Mouse (Mus musculus): ENCODE results near the gene Astn2. TPM values are rescaled to one million over a fixed set of nuclear protein-coding genes. Genes with fewer than 3 reads are reported as not detected.

Gene Astn2
- polyA plus RNA-seq, 1 experiment from 2014 or later: 0.08 TPM

- ATAC-seq (ENCODE audit: low read depth): peak; percentile 45; the same call in 1 of the 2 replicates
- H3K9me3 ChIP-seq (ENCODE audit: control insufficient read depth, low read length): no peaks in the 10 kb centered on the region
- no peak overlapping the region for H3K4me2 ChIP-seq (ENCODE audit: low read depth, low read length)
- H3K4me3 ChIP-seq (ENCODE audit: low read length): no peak overlapping the region
- no peak overlapping the region for H3K27ac ChIP-seq (ENCODE audit: low read length)
- H3K36me3 ChIP-seq (ENCODE audit: control insufficient read depth, insufficient read depth, low read length): no peaks in the 10 kb centered on the region
- H3K27me3 ChIP-seq (ENCODE audit: control insufficient read depth, insufficient read depth, low read depth, low read length): no peaks in the 10 kb centered on the region
- WGBS: 46% methylated on average over 5 of the region's 5 CpGs
- H3K9ac ChIP-seq (ENCODE audit: low read length): no peak overlapping the region
- no peaks in the 10 kb centered on the region for H3K4me1 ChIP-seq (replicated peaks; ENCODE audit: control insufficient read depth, insufficient read depth, low read length)
Measured at GRCm38 (mm10) chr4:65758174-65758874, 646.1 kb downstream of the Astn2 start.

- no peaks in the 10 kb centered on the region for H3K36me3 ChIP-seq (ENCODE audit: control insufficient read depth, insufficient read depth, low read length)
- no peak overlapping the region for H3K4me2 ChIP-seq (ENCODE audit: low read depth, low read length)
- H3K4me1 ChIP-seq (replicated peaks; ENCODE audit: control insufficient read depth, insufficient read depth, low read length): no peaks in the 10 kb centered on the region
- ATAC-seq (ENCODE audit: low read depth): no peak
- H3K27me3 ChIP-seq (ENCODE audit: control insufficient read depth, insufficient read depth, low read depth, low read length): no peaks in the 10 kb centered on the region
- H3K9ac ChIP-seq (ENCODE audit: low read length): no peak overlapping the region
- no peaks in the 10 kb centered on the region for H3K9me3 ChIP-seq (ENCODE audit: control insufficient read depth, low read length)
- no peak overlapping the region for H3K4me3 ChIP-seq (ENCODE audit: low read length)
- no peak overlapping the region for H3K27ac ChIP-seq (ENCODE audit: low read length)
- 63% methylated on average over 3 of the region's 3 CpGs for WGBS
Measured at GRCm38 (mm10) chr4:65752941-65753340, 651.5 kb downstream of the Astn2 start.

- no peaks in the 10 kb centered on the region for H3K4me1 ChIP-seq (replicated peaks; ENCODE audit: control insufficient read depth, insufficient read depth, low read length)
- H3K27me3 ChIP-seq (ENCODE audit: control insufficient read depth, insufficient read depth, low read depth, low read length): no peaks in the 10 kb centered on the region
- H3K4me3 ChIP-seq (ENCODE audit: low read length): no peak overlapping the region
- H3K9me3 ChIP-seq (ENCODE audit: control insufficient read depth, low read length): no peaks in the 10 kb centered on the region
- ATAC-seq (ENCODE audit: low read depth): no peak
- H3K36me3 ChIP-seq (ENCODE audit: control insufficient read depth, insufficient read depth, low read length): no peaks in the 10 kb centered on the region
- no peak overlapping the region for H3K9ac ChIP-seq (ENCODE audit: low read length)
- H3K4me2 ChIP-seq (ENCODE audit: low read depth, low read length): no peak overlapping the region
- H3K27ac ChIP-seq (ENCODE audit: low read length): no peak overlapping the region
Measured at GRCm38 (mm10) chr4:65744788-65745187, 659.6 kb downstream of the Astn2 start.

- no peak overlapping the region for H3K9ac ChIP-seq (ENCODE audit: low read length)
- H3K4me2 ChIP-seq (ENCODE audit: low read depth, low read length): no peak overlapping the region
- H3K27me3 ChIP-seq (ENCODE audit: control insufficient read depth, insufficient read depth, low read depth, low read length): no peaks in the 10 kb centered on the region
- 43% methylated on average over 5 of the region's 5 CpGs for WGBS
- ATAC-seq (ENCODE audit: low read depth): no peak
- H3K36me3 ChIP-seq (ENCODE audit: control insufficient read depth, insufficient read depth, low read length): no peaks in the 10 kb centered on the region
- no peak overlapping the region for H3K4me3 ChIP-seq (ENCODE audit: low read length)
- H3K9me3 ChIP-seq (ENCODE audit: control insufficient read depth, low read length): no peaks in the 10 kb centered on the region
- H3K4me1 ChIP-seq (replicated peaks; ENCODE audit: control insufficient read depth, insufficient read depth, low read length): no peaks in the 10 kb centered on the region
- no peak overlapping the region for H3K27ac ChIP-seq (ENCODE audit: low read length)
Measured at GRCm38 (mm10) chr4:65744088-65744610, 660.3 kb downstream of the Astn2 start.

GRCm38 (mm10) chr4:65743160-65743691, 661.2 kb downstream of the Astn2 start:
- ATAC-seq (ENCODE audit: low read depth): no peak
- Histone ChIP-seq H3K9me3 (ENCODE audit: control insufficient read depth, low read length) (no peaks in the 10 kb centered on the region), H3K36me3 (ENCODE audit: control insufficient read depth, insufficient read depth, low read length) (no peaks in the 10 kb centered on the region), H3K4me2 (ENCODE audit: low read depth, low read length) (no peak overlapping the region), H3K27ac (ENCODE audit: low read length) (no peak overlapping the region), H3K4me3 (ENCODE audit: low read length) (no peak overlapping the region), H3K4me1 (replicated peaks; ENCODE audit: control insufficient read depth, insufficient read depth, low read length) (no peaks in the 10 kb centered on the region), H3K27me3 (ENCODE audit: control insufficient read depth, insufficient read depth, low read depth, low read length) (no peaks in the 10 kb centered on the region), H3K9ac (ENCODE audit: low read length) (no peak overlapping the region)

GRCm38 (mm10) chr4:65724414-65724813, 680.0 kb downstream of the Astn2 start:
- Histone ChIP-seq H3K27me3 (ENCODE audit: control insufficient read depth, insufficient read depth, low read depth, low read length) (no peaks in the 10 kb centered on the region), H3K4me2 (ENCODE audit: low read depth, low read length) (no peak overlapping the region)
- 54% methylated on average over 6 of the region's 6 CpGs for WGBS

GRCm38 (mm10) chr4:65719610-65720009, 684.8 kb downstream of the Astn2 start:
- H3K27me3 ChIP-seq (ENCODE audit: control insufficient read depth, insufficient read depth, low read depth, low read length): no peaks in the 10 kb centered on the region
- no peaks in the 10 kb centered on the region for H3K4me1 ChIP-seq (replicated peaks; ENCODE audit: control insufficient read depth, insufficient read depth, low read length)
- WGBS: 69% methylated on average over 2 of the region's 2 CpGs
- no peaks in the 10 kb centered on the region for H3K36me3 ChIP-seq (ENCODE audit: control insufficient read depth, insufficient read depth, low read length)
- ATAC-seq (ENCODE audit: low read depth): no peak
- H3K9ac ChIP-seq (ENCODE audit: low read length): no peak overlapping the region
- no peak overlapping the region for H3K4me3 ChIP-seq (ENCODE audit: low read length)
- H3K9me3 ChIP-seq (ENCODE audit: control insufficient read depth, low read length): no peaks in the 10 kb centered on the region
- H3K4me2 ChIP-seq (ENCODE audit: low read depth, low read length): no peak overlapping the region
- H3K27ac ChIP-seq (ENCODE audit: low read length): no peak overlapping the region

More at GRCm38 (mm10) chr4:65724414-65724813, 680.0 kb downstream of the Astn2 start:
- Histone ChIP-seq H3K9me3 (ENCODE audit: control insufficient read depth, low read length) (no peaks in the 10 kb centered on the region), H3K27ac (ENCODE audit: low read length) (no peak overlapping the region), H3K4me3 (ENCODE audit: low read length) (no peak overlapping the region), H3K36me3 (ENCODE audit: control insufficient read depth, insufficient read depth, low read length) (no peaks in the 10 kb centered on the region), H3K9ac (ENCODE audit: low read length) (no peak overlapping the region), H3K4me1 (replicated peaks; ENCODE audit: control insufficient read depth, insufficient read depth, low read length) (no peaks in the 10 kb centered on the region)
- no peak for ATAC-seq (ENCODE audit: low read depth)

GRCm38 (mm10) chr4:65717899-65718298, 686.5 kb downstream of the Astn2 start:
- Histone ChIP-seq H3K9me3 (ENCODE audit: control insufficient read depth, low read length) (no peaks in the 10 kb centered on the region), H3K4me3 (ENCODE audit: low read length) (no peak overlapping the region), H3K36me3 (ENCODE audit: control insufficient read depth, insufficient read depth, low read length) (no peaks in the 10 kb centered on the region), H3K9ac (ENCODE audit: low read length) (no peak overlapping the region), H3K4me1 (replicated peaks; ENCODE audit: control insufficient read depth, insufficient read depth, low read length) (no peaks in the 10 kb centered on the region), H3K27me3 (ENCODE audit: control insufficient read depth, insufficient read depth, low read depth, low read length) (no peaks in the 10 kb centered on the region), H3K4me2 (ENCODE audit: low read depth, low read length) (no peak overlapping the region), H3K27ac (ENCODE audit: low read length) (no peak overlapping the region)
- ATAC-seq (ENCODE audit: low read depth): no peak
- 59% methylated on average over 1 of the region's 1 CpGs for WGBS

- Histone ChIP-seq H3K36me3 (ENCODE audit: control insufficient read depth, insufficient read depth, low read length) (no peaks in the 10 kb centered on the region), H3K4me3 (ENCODE audit: low read length) (no peak overlapping the region), H3K27ac (ENCODE audit: low read length) (no peak overlapping the region), H3K9ac (ENCODE audit: low read length) (no peak overlapping the region), H3K9me3 (ENCODE audit: control insufficient read depth, low read length) (no peaks in the 10 kb centered on the region), H3K27me3 (ENCODE audit: control insufficient read depth, insufficient read depth, low read depth, low read length) (no peaks in the 10 kb centered on the region), H3K4me2 (ENCODE audit: low read depth, low read length) (no peak overlapping the region), H3K4me1 (replicated peaks; ENCODE audit: control insufficient read depth, insufficient read depth, low read length) (no peaks in the 10 kb centered on the region)
- ATAC-seq (ENCODE audit: low read depth): no peak
- WGBS: 88% methylated on average over 2 of the region's 2 CpGs
Measured at GRCm38 (mm10) chr4:65716086-65716485, 688.3 kb downstream of the Astn2 start.

All from lung, embryonic 16.5 days (tissue).